21 mouse cellular contexts compared by ENCODE assay signal in the genomic region with DNA sequence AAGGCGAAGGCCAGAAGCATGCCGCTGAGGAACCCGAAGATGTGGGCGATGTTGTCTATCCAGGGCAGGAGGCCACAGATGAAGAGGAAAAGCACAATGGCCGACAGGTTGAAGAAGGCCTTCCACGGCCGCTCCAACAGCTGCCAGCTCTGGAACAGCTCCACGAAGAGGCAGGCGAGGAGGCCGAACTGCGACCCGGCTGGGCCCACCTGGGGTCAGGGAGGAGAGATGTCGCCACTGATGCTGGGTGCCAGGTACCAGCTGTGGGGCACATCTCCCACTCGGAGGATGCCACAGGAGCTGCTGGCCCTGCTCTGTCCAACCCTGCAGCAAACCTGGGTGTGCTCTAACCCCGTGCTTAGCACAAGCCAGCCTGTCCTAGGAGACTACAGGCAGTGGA. TPM values are rescaled to one million over a fixed set of nuclear protein-coding genes. Genes with fewer than 3 reads are reported as not detected.
"Had no signal": no experiment of that assay in that cellular context is flagged by ENCODE, and none has a peak within 500 bp of the region (broad histone marks: within the 10 kb centered on the region; RNA-seq: fewer than 3 reads in every experiment).

No protein-coding gene starts in this region.

- DNase-seq: cerebellum, adult 8-10 months; cerebellum, adult 9-10 months; cerebellum, adult 9-11 months; cerebellum, postnatal 14 days; cerebellum, postnatal 25 days; cerebellum, postnatal 36 days; embryo, embryonic 11 days; forebrain, postnatal 0 days; gastrocnemius, adult 2 months; gastrocnemius, postnatal 10 days; gastrocnemius, postnatal 14 days; gastrocnemius, postnatal 25 days; gastrocnemius, postnatal 36 days; heart, adult 18-20 months; heart, adult 2 months had no signal

RNA-seq across cellular contexts. Expression of gene Aanat, which starts 13.0 kb away (rescaled TPM):
- total RNA-seq: common myeloid progenitor, adult 5-6 weeks; gastrocnemius, adult 18-20 months; gastrocnemius, adult 2 months; gastrocnemius, adult 8-10 months; gastrocnemius, postnatal 10 days; gastrocnemius, postnatal 14 days; gastrocnemius, postnatal 25 days; gastrocnemius, postnatal 36 days; gastrocnemius, postnatal 4 days; granulocyte monocyte progenitor cell, adult 5-6 weeks; heart, adult 18-20 months; heart, adult 2 months; heart, adult 8-10 months had no signal

RNA-seq across cellular contexts. Expression of gene Prcd, which starts 54.1 kb away (rescaled TPM):
- total RNA-seq: common myeloid progenitor, adult 5-6 weeks; granulocyte monocyte progenitor cell, adult 5-6 weeks had no signal

RNA-seq across cellular contexts. Expression of gene Cygb, which starts 54.9 kb away (rescaled TPM):
- total RNA-seq: common myeloid progenitor, adult 5-6 weeks; granulocyte monocyte progenitor cell, adult 5-6 weeks had no signal
